Mouse (Mus musculus) erythroblast, embryonic 14.5 days (primary cell): Measurements from ENCODE around the gene Kif17. TPM values are rescaled to one million over a fixed set of nuclear protein-coding genes. Genes with fewer than 3 reads are reported as not detected.

Experiments
- H3K27me3 ChIP-seq: 2 replicates; pipeline ENCODE4 v1.6.1; 2012; ENCODE audit warnings: inconsistent platforms; ENCODE audit not compliant: control insufficient read depth
- H3K36me3 ChIP-seq: 2 replicates; pipeline ENCODE4 v1.6.1; 2012; ENCODE audit warnings: mild to moderate bottlenecking, inconsistent platforms; ENCODE audit not compliant: control insufficient read depth
- H3K4me1 ChIP-seq: 2 replicates; pipeline ENCODE4 v1.6.1; 2012; ENCODE audit warnings: inconsistent platforms; ENCODE audit not compliant: control insufficient read depth
- H3K4me3 ChIP-seq: replicated peaks from 2 replicates; pipeline ENCODE3; 2012; ENCODE audit warnings: moderate library complexity, mild to moderate bottlenecking, inconsistent platforms
- H3K9me3 ChIP-seq: 2 replicates; pipeline ENCODE4 v1.6.1; 2012; ENCODE audit warnings: low read length, inconsistent platforms, mixed read lengths; ENCODE audit not compliant: control insufficient read depth
- GATA1 ChIP-seq: IDR thresholded peaks from 2 replicates; pipeline ENCODE4 v1.6.1; 2012; ENCODE audit warnings: low read length, inconsistent platforms, mixed read lengths
- TAL1 ChIP-seq: IDR thresholded peaks from 3 replicates; pipeline ENCODE4 v1.6.1; 2012; ENCODE audit warnings: low read length, inconsistent platforms, mixed read lengths
- polyA plus RNA-seq: library from polyadenylated mRNA; stranded (reverse); fragments of >175 nt; gene quantifications from 2 replicates; pipeline ENCODE4 v1.2.3, GENCODE M21; 2012

Kif17 gene
- polyA plus RNA-seq, 1 experiment: 0.05 TPM

- Histone ChIP-seq H3K4me3 (peak within 1 kb of the TSS; percentile 92), H3K4me1 (peaks cover 41% of the 10 kb centered on the region), H3K27me3 (no peaks in the 10 kb centered on the region), H3K36me3 (peaks cover 32% of the 10 kb centered on the region), H3K9me3 (peaks cover 3% of the 10 kb centered on the region; the same call in 1 of the 2 replicates)
- TF ChIP-seq TAL1 (no peak), GATA1 (0 out of 2 replicates have a peak, but pooled peaks have one; percentile 23)
Measured at GRCm38 (mm10) chr4:138304340-138305104, 54.3 kb downstream of the Kif17 start, which contains the start of gene Ddost. Gene Ddost (plus strand): TSS chr4:138304730.

- TF ChIP-seq TAL1: no peak
- Histone ChIP-seq H3K36me3 (peaks cover 57% of the 10 kb centered on the region), H3K27me3 (no peaks in the 10 kb centered on the region), H3K4me1 (peaks cover 41% of the 10 kb centered on the region), H3K9me3 (no peaks in the 10 kb centered on the region), H3K4me3 (no peak overlapping the region)
Measured at GRCm38 (mm10) chr4:138307025-138307424, 56.8 kb downstream of the Kif17 start.

GRCm38 (mm10) chr4:138307739-138308138 is 57.5 kb downstream of the Kif17 start:
- TF ChIP-seq GATA1 (no peak), TAL1 (no peak)
- Histone ChIP-seq H3K9me3 (no peaks in the 10 kb centered on the region), H3K36me3 (peaks cover 64% of the 10 kb centered on the region), H3K27me3 (no peaks in the 10 kb centered on the region), H3K4me3 (no peak overlapping the region), H3K4me1 (peaks cover 37% of the 10 kb centered on the region)

GRCm38 (mm10) chr4:138310311-138310910 is 60.2 kb downstream of the Kif17 start:
- TF ChIP-seq TAL1 (no peak), GATA1 (no peak)
- Histone ChIP-seq H3K4me1 (peaks cover 16% of the 10 kb centered on the region), H3K36me3 (peaks cover 85% of the 10 kb centered on the region), H3K4me3 (no peak overlapping the region), H3K9me3 (no peaks in the 10 kb centered on the region), H3K27me3 (no peaks in the 10 kb centered on the region)

- Histone ChIP-seq H3K27me3 (no peaks in the 10 kb centered on the region), H3K4me3 (no peak overlapping the region), H3K4me1 (peaks cover 7% of the 10 kb centered on the region), H3K9me3 (peaks cover 2% of the 10 kb centered on the region; the same call in 1 of the 2 replicates), H3K36me3 (peaks cover 89% of the 10 kb centered on the region)
- TF ChIP-seq TAL1 (no peak), GATA1 (no peak)
Measured at GRCm38 (mm10) chr4:138311595-138311994, 61.4 kb downstream of the Kif17 start.

- TF ChIP-seq TAL1 (no peak), GATA1 (no peak)
- peaks cover 5% of the 10 kb centered on the region for H3K4me1 ChIP-seq
- H3K27me3 ChIP-seq: no peaks in the 10 kb centered on the region
- H3K4me3 ChIP-seq: no peak overlapping the region
- peaks cover 87% of the 10 kb centered on the region for H3K36me3 ChIP-seq
- H3K9me3 ChIP-seq: peaks cover 2% of the 10 kb centered on the region; the same call in 1 of the 2 replicates
Measured at GRCm38 (mm10) chr4:138312105-138312504, 61.9 kb downstream of the Kif17 start.

GRCm38 (mm10) chr4:138313021-138313420 is 62.8 kb downstream of the Kif17 start:
- no peak for TF ChIP-seq GATA1
- no peaks in the 10 kb centered on the region for H3K4me1 ChIP-seq
- no peak overlapping the region for H3K4me3 ChIP-seq
- peaks cover 85% of the 10 kb centered on the region for H3K36me3 ChIP-seq
- H3K9me3 ChIP-seq: peaks cover 2% of the 10 kb centered on the region; the same call in 1 of the 2 replicates
- no peaks in the 10 kb centered on the region for H3K27me3 ChIP-seq

GRCm38 (mm10) chr4:138313795-138314194 is 63.6 kb downstream of the Kif17 start:
- Histone ChIP-seq H3K9me3 (peaks cover 2% of the 10 kb centered on the region; the same call in 1 of the 2 replicates), H3K27me3 (no peaks in the 10 kb centered on the region), H3K4me1 (peaks cover 2% of the 10 kb centered on the region; the same call in 1 of the 2 replicates), H3K36me3 (peaks cover 77% of the 10 kb centered on the region), H3K4me3 (no peak overlapping the region)
- TF ChIP-seq TAL1 (no peak), GATA1 (no peak)

GRCm38 (mm10) chr4:138315781-138316180 is 65.5 kb downstream of the Kif17 start:
- H3K36me3 ChIP-seq: peaks cover 58% of the 10 kb centered on the region
- no peak for TF ChIP-seq TAL1
- no peak for TF ChIP-seq GATA1

GRCm38 (mm10) chr4:138316369-138316768 is 66.1 kb downstream of the Kif17 start:
- Histone ChIP-seq H3K4me1 (peaks cover 8% of the 10 kb centered on the region), H3K9me3 (peaks cover 2% of the 10 kb centered on the region; the same call in 1 of the 2 replicates), H3K4me3 (no peak overlapping the region), H3K36me3 (peaks cover 52% of the 10 kb centered on the region), H3K27me3 (no peaks in the 10 kb centered on the region)
- TF ChIP-seq GATA1: no peak
- no peak for TF ChIP-seq TAL1

More at GRCm38 (mm10) chr4:138315781-138316180, 65.5 kb downstream of the Kif17 start:
- H3K4me3 ChIP-seq: no peak overlapping the region
- H3K4me1 ChIP-seq: peaks cover 8% of the 10 kb centered on the region
- H3K9me3 ChIP-seq: peaks cover 2% of the 10 kb centered on the region; the same call in 1 of the 2 replicates
- H3K27me3 ChIP-seq: no peaks in the 10 kb centered on the region
